Mouse (Mus musculus): ENCODE data around the gene Emg1. TPM values are rescaled to one million over a fixed set of nuclear protein-coding genes. Genes with fewer than 3 reads are reported as not detected.

The Emg1 gene
- total and polyA plus RNA-seq, 3 experiments = 51.8 to 78.8 (median 71.4) TPM

- Histone ChIP-seq H3K4me1 (ENCODE audit: control insufficient read depth, insufficient read depth, low read length) (peaks cover 3% of the 10 kb centered on the region; the same call in 1 of the 2 replicates), H3K79me2 (replicated peaks; ENCODE audit: control insufficient read depth, insufficient read depth, low read length) (0 out of 2 replicates have a peak, but pooled peaks cover 1% of the 10 kb centered on the region), H3K9ac (ENCODE audit: low read depth, low read length) (no peak overlapping the region), H3K36me3 (ENCODE audit: control insufficient read depth, insufficient read depth, low read length) (no peaks in the 10 kb centered on the region), H3K27me3 (ENCODE audit: control insufficient read depth, insufficient read depth, low read length) (no peaks in the 10 kb centered on the region), H3K4me3 (no peak overlapping the region), H3K27ac (no peak overlapping the region)
- 80% methylated on average over 8 of the region's 8 CpGs for WGBS
- intact Hi-C loops (cut with DNase I) = no loop called here
- DNase-seq = no peak
- TF ChIP-seq EP300 (IDR thresholded peaks at IDR 0.05; ENCODE audit: insufficient read depth, low read depth, low read length) (no peak), POLR2A (IDR thresholded peaks at IDR 0.05; ENCODE audit: insufficient read depth, low read depth, low read length) (no peak), CTCF (IDR thresholded peaks at IDR 0.05) (no peak)
Measured at GRCm38 (mm10) chr6:124750405-124750804, 38.4 kb upstream of the Emg1 start.

GRCm38 (mm10) chr6:124746654-124747632 lies 35.0 kb upstream of the Emg1 start:
- no peak for DNase-seq
- H3K36me3 ChIP-seq (ENCODE audit: control insufficient read depth, insufficient read depth, low read length) = no peaks in the 10 kb centered on the region
- no peaks in the 10 kb centered on the region for H3K4me1 ChIP-seq (ENCODE audit: control insufficient read depth, insufficient read depth, low read length)
- no peaks in the 10 kb centered on the region for H3K79me2 ChIP-seq (replicated peaks; ENCODE audit: control insufficient read depth, insufficient read depth, low read length)
- H3K9ac ChIP-seq (ENCODE audit: low read depth, low read length) = no peak overlapping the region
- 87% methylated on average over 7 of the region's 7 CpGs for WGBS
- intact Hi-C loops (cut with DNase I) = no loop called here
- TF ChIP-seq POLR2A (IDR thresholded peaks at IDR 0.05; ENCODE audit: insufficient read depth, low read depth, low read length) (no peak), CTCF (IDR thresholded peaks at IDR 0.05) (no peak), EP300 (IDR thresholded peaks at IDR 0.05; ENCODE audit: insufficient read depth, low read depth, low read length) (no peak)
- H3K27ac ChIP-seq = no peak overlapping the region
- H3K4me3 ChIP-seq = no peak overlapping the region; the same call in 1 of the 2 replicates
- H3K27me3 ChIP-seq (ENCODE audit: control insufficient read depth, insufficient read depth, low read length) = no peaks in the 10 kb centered on the region

DNA sequence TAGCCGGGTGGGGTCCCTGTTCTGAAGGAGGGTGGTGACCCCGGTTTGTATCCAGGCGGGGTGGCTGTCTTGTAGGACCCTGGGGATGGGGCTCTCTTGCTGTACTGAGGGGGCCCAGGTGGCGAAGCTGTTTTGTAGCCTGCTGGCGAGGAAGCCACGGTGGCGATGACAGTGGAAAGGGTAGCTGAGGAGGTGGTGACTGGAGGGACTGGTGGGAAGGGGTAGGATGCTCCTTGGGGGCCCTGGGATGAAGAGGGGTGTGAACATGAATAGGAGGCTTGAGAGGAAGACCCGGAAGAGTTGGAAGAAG lies 34.3 kb upstream of the Emg1 start:
- Histone ChIP-seq H3K9ac (ENCODE audit: low read depth, low read length) (peak overlapping the region; percentile 82), H3K36me3 (ENCODE audit: control insufficient read depth, insufficient read depth, low read length) (no peaks in the 10 kb centered on the region), H3K4me3 (peak overlapping the region; percentile 68), H3K27me3 (ENCODE audit: control insufficient read depth, insufficient read depth, low read length) (no peaks in the 10 kb centered on the region), H3K4me1 (ENCODE audit: control insufficient read depth, insufficient read depth, low read length) (peaks cover 3% of the 10 kb centered on the region; the same call in 1 of the 2 replicates), H3K27ac (peak overlapping the region; percentile 96), H3K79me2 (replicated peaks; ENCODE audit: control insufficient read depth, insufficient read depth, low read length) (no peaks in the 10 kb centered on the region)
- TF ChIP-seq CTCF (IDR thresholded peaks at IDR 0.05) = no peak
- 0 out of 2 replicates have a peak, but pooled peaks have one; percentile 23 for TF ChIP-seq EP300 (IDR thresholded peaks at IDR 0.05; ENCODE audit: insufficient read depth, low read depth, low read length)
- 24% methylated on average over 8 of the region's 8 CpGs for WGBS
- DNase-seq = no peak
- intact Hi-C loops (cut with DNase I) = no loop called here

DNA sequence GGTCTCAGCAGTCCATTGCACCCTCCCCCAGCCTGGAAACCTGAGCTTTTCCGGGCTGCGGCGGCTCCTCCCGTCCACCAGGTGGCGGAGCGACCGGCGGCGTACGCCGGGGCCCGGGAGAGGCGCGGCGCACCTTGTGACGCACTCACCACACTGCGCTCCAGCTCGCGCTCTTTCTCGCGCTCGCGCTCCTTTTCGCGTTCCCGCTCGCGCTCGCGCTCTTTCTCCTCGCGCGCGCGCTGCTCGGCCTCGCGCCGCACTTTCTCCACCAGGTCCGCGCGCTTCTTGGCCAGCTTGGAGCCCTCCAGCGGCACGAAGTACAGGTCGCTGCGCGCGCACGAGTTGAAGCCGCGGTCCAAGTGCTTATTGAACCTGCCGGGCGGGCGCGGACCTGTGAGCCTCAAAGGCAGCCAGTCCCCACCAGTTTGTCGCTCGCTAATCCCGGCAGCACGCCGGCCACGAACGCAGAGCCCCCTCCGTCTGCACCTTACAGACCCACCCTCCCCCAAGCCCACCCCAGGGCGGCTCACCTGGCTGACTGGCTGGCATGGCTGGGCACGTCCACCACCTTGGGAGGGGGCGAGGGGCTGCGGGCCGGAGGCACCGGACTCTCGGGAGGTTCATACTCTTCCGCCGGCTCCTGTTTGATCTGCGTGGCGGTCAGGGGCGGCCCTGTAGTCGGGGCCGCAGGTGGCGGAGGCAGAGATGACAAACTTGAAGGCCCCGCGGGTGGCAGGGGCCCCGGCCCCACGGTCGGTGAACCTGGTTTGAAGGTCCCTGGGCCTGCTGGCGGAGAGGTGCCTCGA lies 33.7 kb upstream of the Emg1 start:
- Histone ChIP-seq H3K4me1 (ENCODE audit: control insufficient read depth, insufficient read depth, low read length) (peaks cover 3% of the 10 kb centered on the region; the same call in 1 of the 2 replicates), H3K79me2 (replicated peaks; ENCODE audit: control insufficient read depth, insufficient read depth, low read length) (no peaks in the 10 kb centered on the region), H3K27ac (peak overlapping the region; percentile 96), H3K36me3 (ENCODE audit: control insufficient read depth, insufficient read depth, low read length) (no peaks in the 10 kb centered on the region), H3K27me3 (ENCODE audit: control insufficient read depth, insufficient read depth, low read length) (no peaks in the 10 kb centered on the region), H3K9ac (ENCODE audit: low read depth, low read length) (peak overlapping the region; percentile 82), H3K4me3 (peak overlapping the region; percentile 68)
- peak; percentile 95 to 96 for DNase-seq
- intact Hi-C loops (cut with DNase I) = loop anchor here (1.0 kb wide), 1 partner anchor 11 kb away; the partner anchor contains the start of genes Atn1 and Gm45234
- TF ChIP-seq EP300 (IDR thresholded peaks at IDR 0.05; ENCODE audit: insufficient read depth, low read depth, low read length) = peak; percentile 47; the same call in 1 of the 2 replicates
- peak; percentile 98; the same call in 1 of the 2 replicates for TF ChIP-seq CTCF (IDR thresholded peaks at IDR 0.05)
- peak; percentile 77 for TF ChIP-seq POLR2A (IDR thresholded peaks at IDR 0.05; ENCODE audit: insufficient read depth, low read depth, low read length)
- 2% methylated on average over 84 of the region's 85 CpGs for WGBS

GRCm38 (mm10) chr6:124744755-124745321 lies 32.9 kb upstream of the Emg1 start:
- Histone ChIP-seq H3K36me3 (ENCODE audit: control insufficient read depth, insufficient read depth, low read length) (peaks cover under 1% of the 10 kb centered on the region; the same call in 1 of the 2 replicates), H3K9ac (ENCODE audit: low read depth, low read length) (peak overlapping the region; percentile 59), H3K27me3 (ENCODE audit: control insufficient read depth, insufficient read depth, low read length) (no peaks in the 10 kb centered on the region), H3K79me2 (replicated peaks; ENCODE audit: control insufficient read depth, insufficient read depth, low read length) (no peaks in the 10 kb centered on the region), H3K4me3 (peak overlapping the region; percentile 68), H3K27ac (peak overlapping the region; percentile 96), H3K4me1 (ENCODE audit: control insufficient read depth, insufficient read depth, low read length) (peaks cover 4% of the 10 kb centered on the region)
- intact Hi-C loops (cut with DNase I) = loop anchor here (1.0 to 5.0 kb wide), 2 partner anchors 11 to 62 kb away; partner anchors contain the start of genes Atn1, Gm45234 and Spsb2
- TF ChIP-seq EP300 (IDR thresholded peaks at IDR 0.05; ENCODE audit: insufficient read depth, low read depth, low read length) = no peak
- TF ChIP-seq CTCF (IDR thresholded peaks at IDR 0.05) = no peak
- no peak for TF ChIP-seq POLR2A (IDR thresholded peaks at IDR 0.05; ENCODE audit: insufficient read depth, low read depth, low read length)
- WGBS = 66% methylated on average over 26 of the region's 26 CpGs
- no peak for DNase-seq

Measured in heart, adult 2 months (tissue).